Mouse (Mus musculus): ENCODE data around the gene Stk24. TPM values are rescaled to one million over a fixed set of nuclear protein-coding genes. Genes with fewer than 3 reads are reported as not detected.
A peak's percentile ranks its signal among the peaks of the same experiment; 100 is the strongest.

Stk24 gene
- polyA plus RNA-seq, 1 experiment from 2014 or later = 21.2 TPM

DNA sequence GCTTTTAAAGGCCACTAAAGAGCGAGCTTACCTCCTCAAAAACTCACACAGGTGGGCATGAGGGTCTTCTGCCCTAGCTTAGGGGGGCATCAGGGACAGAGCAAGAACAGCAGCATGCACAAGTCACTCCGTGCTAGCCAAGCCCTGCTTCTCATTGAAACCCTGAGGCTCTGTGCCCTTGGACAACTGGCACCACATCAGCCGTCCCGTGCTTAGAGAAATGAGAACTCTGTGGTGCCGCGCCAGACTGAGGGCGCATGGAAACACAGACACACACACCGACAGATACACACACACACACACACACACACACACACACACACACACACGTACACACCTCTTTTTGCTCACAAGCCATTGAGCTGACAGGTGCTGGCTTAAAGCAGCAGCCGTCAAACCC lies 32.7 kb downstream of the Stk24 start:
- no peak overlapping the region for H3K27ac ChIP-seq
- no peaks in the 10 kb centered on the region for H3K36me3 ChIP-seq
- H3K4me2 ChIP-seq (replicated peaks) = no peak overlapping the region
- no peaks in the 10 kb centered on the region for H3K9me3 ChIP-seq
- H3K27me3 ChIP-seq = no peaks in the 10 kb centered on the region
- 90% methylated on average over 10 of the region's 10 CpGs for WGBS
- no peak overlapping the region for H3K4me3 ChIP-seq (replicated peaks)
- H3K4me1 ChIP-seq (replicated peaks) = peaks cover 31% of the 10 kb centered on the region
- no peak overlapping the region for H3K9ac ChIP-seq (replicated peaks)
- no peak for ATAC-seq

DNA sequence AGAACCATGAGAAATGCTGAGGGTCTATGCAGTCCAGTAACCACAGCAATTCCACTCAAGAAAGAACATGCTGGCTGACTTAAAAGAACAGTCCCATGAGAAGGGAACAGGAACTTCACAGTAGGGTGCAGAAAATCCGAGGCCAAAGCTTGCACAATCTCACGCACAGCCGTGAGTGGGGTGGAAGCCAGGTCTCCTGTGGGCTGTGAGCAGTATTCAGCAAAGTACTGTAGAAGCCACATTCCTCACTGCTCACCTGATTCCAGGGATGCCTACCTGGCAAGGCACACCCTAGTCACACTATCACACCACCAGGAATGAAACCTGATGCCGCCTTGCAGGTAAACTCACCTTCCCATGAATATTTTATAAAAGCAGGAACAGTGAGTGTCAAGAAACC lies 33.2 kb downstream of the Stk24 start:
- H3K9ac ChIP-seq (replicated peaks) = no peak overlapping the region
- H3K9me3 ChIP-seq = no peaks in the 10 kb centered on the region
- peaks cover 31% of the 10 kb centered on the region for H3K4me1 ChIP-seq (replicated peaks)
- WGBS = 68% methylated on average over 4 of the region's 4 CpGs
- no peak overlapping the region for H3K4me2 ChIP-seq (replicated peaks)
- no peaks in the 10 kb centered on the region for H3K36me3 ChIP-seq
- no peak for ATAC-seq
- no peak overlapping the region for H3K27ac ChIP-seq
- H3K27me3 ChIP-seq = no peaks in the 10 kb centered on the region
- no peak overlapping the region for H3K4me3 ChIP-seq (replicated peaks)

DNA sequence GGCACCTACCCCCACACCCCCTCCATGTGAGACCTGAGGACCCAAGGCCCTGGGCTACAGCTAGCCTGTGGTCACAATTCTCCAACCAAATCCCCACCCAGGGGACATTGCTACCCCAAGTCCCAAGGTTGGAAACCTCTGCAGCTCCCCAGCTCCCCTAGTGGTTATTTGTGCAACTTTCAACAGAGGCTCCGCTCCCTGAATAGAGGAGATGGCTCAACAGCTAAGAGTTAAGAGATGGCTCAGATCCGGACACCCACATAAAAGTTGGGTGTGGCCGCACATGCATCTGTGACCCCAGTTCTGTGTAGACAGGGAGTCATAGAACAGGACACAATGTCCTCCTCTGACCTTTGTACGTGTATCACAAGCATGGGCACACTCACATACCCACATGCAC lies 33.8 kb downstream of the Stk24 start:
- no peaks in the 10 kb centered on the region for H3K9me3 ChIP-seq
- 86% methylated on average over 4 of the region's 4 CpGs for WGBS

GRCm38 (mm10) chr14:121344928-121345327 lies 34.9 kb downstream of the Stk24 start:
- no peaks in the 10 kb centered on the region for H3K36me3 ChIP-seq
- WGBS = 85% methylated on average over 5 of the region's 5 CpGs

More for the DNA sequence above, 33.8 kb downstream of the Stk24 start:
- H3K27ac ChIP-seq = no peak overlapping the region
- H3K4me3 ChIP-seq (replicated peaks) = no peak overlapping the region
- H3K9ac ChIP-seq (replicated peaks) = no peak overlapping the region
- no peak overlapping the region for H3K4me2 ChIP-seq (replicated peaks)
- no peaks in the 10 kb centered on the region for H3K27me3 ChIP-seq
- H3K36me3 ChIP-seq = no peaks in the 10 kb centered on the region
- ATAC-seq = no peak
- peaks cover 31% of the 10 kb centered on the region for H3K4me1 ChIP-seq (replicated peaks)

DNA sequence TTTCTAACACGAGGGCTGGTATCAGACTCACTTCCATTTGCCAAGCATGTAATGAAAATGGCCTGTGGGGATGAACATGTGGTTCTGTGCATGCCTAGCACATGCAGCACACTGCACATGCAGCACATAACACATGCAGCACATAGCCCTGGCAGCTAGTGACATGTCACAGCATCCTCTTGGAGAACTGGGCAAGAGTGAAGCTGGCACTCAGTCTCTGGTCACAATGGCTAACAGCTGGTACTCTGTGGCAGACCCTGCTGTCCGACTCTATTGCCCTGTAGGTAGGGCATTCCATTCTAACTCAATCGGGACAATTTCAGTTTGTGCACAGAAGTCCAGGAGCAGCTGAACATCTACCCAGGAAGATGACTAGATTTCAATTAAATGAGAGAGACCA lies 36.9 kb downstream of the Stk24 start:
- Histone ChIP-seq H3K9me3 (no peaks in the 10 kb centered on the region), H3K4me3 (replicated peaks) (no peak overlapping the region), H3K9ac (replicated peaks) (no peak overlapping the region), H3K36me3 (no peaks in the 10 kb centered on the region), H3K27me3 (no peaks in the 10 kb centered on the region), H3K4me2 (replicated peaks) (no peak overlapping the region), H3K27ac (no peak overlapping the region), H3K4me1 (replicated peaks) (peaks cover 26% of the 10 kb centered on the region)
- ATAC-seq = no peak
- WGBS = 90% methylated on average over 3 of the region's 3 CpGs

More at GRCm38 (mm10) chr14:121344928-121345327, 34.9 kb downstream of the Stk24 start:
- H3K9me3 ChIP-seq = no peaks in the 10 kb centered on the region
- H3K27ac ChIP-seq = no peak overlapping the region
- peaks cover 32% of the 10 kb centered on the region for H3K4me1 ChIP-seq (replicated peaks)
- no peak overlapping the region for H3K4me2 ChIP-seq (replicated peaks)
- H3K9ac ChIP-seq (replicated peaks) = no peak overlapping the region
- no peak for ATAC-seq
- no peak overlapping the region for H3K4me3 ChIP-seq (replicated peaks)
- no peaks in the 10 kb centered on the region for H3K27me3 ChIP-seq

GRCm38 (mm10) chr14:121339951-121340401 lies 39.8 kb downstream of the Stk24 start:
- peaks cover 13% of the 10 kb centered on the region for H3K4me1 ChIP-seq (replicated peaks)

GRCm38 (mm10) chr14:121338819-121339573 lies 40.8 kb downstream of the Stk24 start:
- H3K4me3 ChIP-seq (replicated peaks) = no peak overlapping the region
- peaks cover 13% of the 10 kb centered on the region for H3K4me1 ChIP-seq (replicated peaks)
- H3K9me3 ChIP-seq = no peaks in the 10 kb centered on the region
- H3K27me3 ChIP-seq = no peaks in the 10 kb centered on the region
- H3K4me2 ChIP-seq (replicated peaks) = no peak overlapping the region
- H3K27ac ChIP-seq = no peak overlapping the region
- no peak overlapping the region for H3K9ac ChIP-seq (replicated peaks)
- peak; percentile 49; the same call in 1 of the 2 replicates for ATAC-seq
- 77% methylated on average over 18 of the region's 18 CpGs for WGBS
- H3K36me3 ChIP-seq = peaks cover 29% of the 10 kb centered on the region

More at GRCm38 (mm10) chr14:121339951-121340401, 39.8 kb downstream of the Stk24 start:
- H3K4me2 ChIP-seq (replicated peaks) = no peak overlapping the region
- WGBS = 85% methylated on average over 8 of the region's 8 CpGs
- no peak overlapping the region for H3K27ac ChIP-seq
- H3K9me3 ChIP-seq = no peaks in the 10 kb centered on the region
- H3K27me3 ChIP-seq = no peaks in the 10 kb centered on the region
- no peak overlapping the region for H3K9ac ChIP-seq (replicated peaks)
- H3K4me3 ChIP-seq (replicated peaks) = no peak overlapping the region
- peaks cover 22% of the 10 kb centered on the region for H3K36me3 ChIP-seq
- 0 out of 2 replicates have a peak, but pooled peaks have one; percentile 9 for ATAC-seq

- ATAC-seq = no peak
- WGBS = 79% methylated on average over 3 of the region's 3 CpGs
- no peaks in the 10 kb centered on the region for H3K27me3 ChIP-seq
These were observed 49.8 kb downstream of the Stk24 start for GRCm38 (mm10) chr14:121330090-121330408.

GRCm38 (mm10) chr14:121329401-121330089 lies 50.3 kb downstream of the Stk24 start:
- Histone ChIP-seq H3K27me3 (no peaks in the 10 kb centered on the region), H3K27ac (no peak overlapping the region), H3K4me2 (replicated peaks) (no peak overlapping the region), H3K36me3 (peaks cover 3% of the 10 kb centered on the region), H3K4me3 (replicated peaks) (no peak overlapping the region), H3K9me3 (no peaks in the 10 kb centered on the region), H3K9ac (replicated peaks) (no peak overlapping the region), H3K4me1 (replicated peaks) (0 out of 2 replicates have a peak, but pooled peaks cover 3% of the 10 kb centered on the region)
- WGBS = 85% methylated on average over 5 of the region's 5 CpGs
- no peak for ATAC-seq

More at GRCm38 (mm10) chr14:121330090-121330408, 49.8 kb downstream of the Stk24 start:
- Histone ChIP-seq H3K4me1 (replicated peaks) (0 out of 2 replicates have a peak, but pooled peaks cover 3% of the 10 kb centered on the region), H3K36me3 (peaks cover 8% of the 10 kb centered on the region), H3K9me3 (no peaks in the 10 kb centered on the region), H3K27ac (no peak overlapping the region), H3K4me2 (replicated peaks) (no peak overlapping the region), H3K4me3 (replicated peaks) (no peak overlapping the region), H3K9ac (replicated peaks) (no peak overlapping the region)

- no peak overlapping the region for H3K4me2 ChIP-seq (replicated peaks)
- H3K27me3 ChIP-seq = no peaks in the 10 kb centered on the region
- no peak overlapping the region for H3K27ac ChIP-seq
- 0 out of 2 replicates have a peak, but pooled peaks cover 3% of the 10 kb centered on the region for H3K4me1 ChIP-seq (replicated peaks)
- no peaks in the 10 kb centered on the region for H3K36me3 ChIP-seq
- 86% methylated on average over 5 of the region's 5 CpGs for WGBS
- no peaks in the 10 kb centered on the region for H3K9me3 ChIP-seq
- H3K4me3 ChIP-seq (replicated peaks) = no peak overlapping the region
- no peak overlapping the region for H3K9ac ChIP-seq (replicated peaks)
- ATAC-seq = no peak
These were observed 50.9 kb downstream of the Stk24 start for GRCm38 (mm10) chr14:121328878-121329277.

DNA sequence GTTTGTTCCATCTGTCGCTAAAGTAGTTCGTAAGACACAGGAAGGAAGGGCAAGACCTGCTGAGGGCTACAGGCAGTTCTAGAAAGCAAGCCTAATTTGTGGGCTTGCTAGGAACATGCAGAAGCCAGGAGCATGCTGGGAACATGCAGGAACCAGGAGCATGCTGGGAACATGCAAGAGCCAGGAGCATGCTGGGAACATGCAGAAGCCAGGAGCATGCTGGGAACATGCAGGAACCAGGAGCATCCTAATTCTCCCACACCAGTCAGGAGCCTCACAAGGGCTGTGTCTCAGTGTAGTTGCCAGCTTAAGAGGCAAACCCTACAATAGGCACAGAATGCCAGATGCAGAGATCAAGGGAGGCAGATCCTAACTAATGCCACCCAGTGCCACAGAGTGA lies 53.4 kb downstream of the Stk24 start:
- Histone ChIP-seq H3K4me1 (replicated peaks) (0 out of 2 replicates have a peak, but pooled peaks cover 3% of the 10 kb centered on the region), H3K9ac (replicated peaks) (no peak overlapping the region), H3K4me2 (replicated peaks) (no peak overlapping the region), H3K27ac (no peak overlapping the region), H3K36me3 (no peaks in the 10 kb centered on the region), H3K9me3 (no peaks in the 10 kb centered on the region), H3K27me3 (no peaks in the 10 kb centered on the region), H3K4me3 (replicated peaks) (no peak overlapping the region)
- 88% methylated on average over 2 of the region's 2 CpGs for WGBS
- no peak for ATAC-seq
